Mouse (Mus musculus) fibroblast of lung, adult 2 months (primary cell): Measurements from ENCODE around the gene Spag9.
"Not testable (repeated sequence)": the region's sequence is repeated elsewhere in the genome, so short reads cannot be mapped to it uniquely, and the experiment has no call there.

Experiments used
- DNase-seq: peaks from one replicate; pipeline ENCODE4 v3.0.0-alpha.2; 2011; ENCODE audit warnings: low read depth

Gene Spag9

DNA sequence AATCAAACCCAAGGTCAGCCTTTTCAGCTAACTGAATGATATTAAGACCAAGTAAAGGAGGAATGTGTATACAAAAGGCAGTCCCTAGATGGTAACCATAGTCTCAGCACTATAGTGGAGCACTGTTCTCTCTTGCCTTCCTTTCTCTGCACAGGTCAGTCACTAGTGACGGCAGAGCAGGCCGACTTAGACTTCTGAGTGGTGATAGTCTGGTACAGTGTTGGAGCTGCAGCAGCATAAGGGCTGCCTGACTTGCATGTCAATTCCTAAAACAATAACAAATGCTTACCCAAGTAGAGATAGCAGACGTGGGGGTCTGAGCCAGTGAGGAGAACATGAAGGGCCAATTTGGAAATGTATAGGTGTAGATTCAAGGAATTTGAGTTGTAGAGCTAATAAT lies 58.3 kb downstream of the Spag9 start:
- no peak for DNase-seq

GRCm38 (mm10) chr11:94054901-94055300 lies 59.0 kb downstream of the Spag9 start:
- DNase-seq, result no peak

DNA sequence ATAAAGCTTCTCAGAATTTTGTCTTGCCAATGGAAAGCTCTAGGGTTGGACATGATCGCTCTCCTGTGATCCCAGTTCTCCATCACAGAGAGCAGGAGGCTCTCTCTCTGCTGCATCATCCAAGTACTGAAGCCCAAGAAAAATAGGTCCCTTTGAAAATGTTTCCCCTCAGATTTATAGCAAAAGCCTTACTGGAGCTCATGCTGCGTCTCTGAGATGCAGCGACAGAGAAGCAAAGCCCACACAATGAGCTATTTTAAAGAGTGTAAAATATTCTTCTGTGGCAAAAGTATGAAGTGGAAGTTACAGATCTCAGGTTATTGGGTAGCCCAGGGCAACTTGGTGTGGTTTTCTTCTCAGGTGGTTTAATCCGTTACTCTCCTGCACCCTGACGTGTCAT lies 68.0 kb downstream of the Spag9 start:
- DNase-seq, result no peak

DNA sequence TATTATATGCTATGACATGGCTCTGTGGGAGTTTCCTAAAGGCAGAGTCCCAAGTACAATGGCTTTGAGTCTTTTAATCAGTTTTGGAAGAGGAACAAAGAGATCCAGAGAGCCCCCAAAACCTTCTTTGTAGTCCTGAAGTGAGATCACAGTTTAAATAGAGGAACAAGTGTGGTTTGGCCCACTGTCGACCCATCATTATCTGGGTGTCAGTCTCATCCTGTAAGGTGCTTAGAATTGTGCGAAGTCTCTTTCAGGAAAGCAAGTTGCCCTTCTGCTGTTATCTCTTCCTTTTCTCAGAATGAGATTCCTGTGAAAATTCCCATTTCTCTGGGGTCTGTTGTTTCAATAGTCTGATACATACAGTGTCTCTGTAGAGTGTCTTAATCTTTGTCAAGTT lies 74.6 kb downstream of the Spag9 start:
- no peak for DNase-seq

DNA sequence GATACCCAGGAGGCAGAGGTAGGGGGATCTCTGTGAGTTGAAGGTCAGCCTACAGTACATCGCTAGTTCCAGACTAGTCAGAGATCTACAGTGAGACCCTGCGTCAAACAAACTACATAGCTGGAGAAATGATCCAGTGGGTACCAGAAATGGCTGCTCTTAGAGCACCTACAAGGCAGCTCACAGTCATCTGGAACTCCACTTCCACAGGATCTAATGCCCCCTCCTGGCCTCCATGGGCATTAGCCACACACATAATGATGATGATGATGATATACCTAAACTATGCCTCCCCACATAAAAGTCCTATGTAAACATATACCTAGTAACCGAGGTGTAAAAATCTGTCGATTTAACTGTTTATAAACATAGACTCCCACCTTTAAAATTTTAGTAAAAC lies 77.4 kb downstream of the Spag9 start:
- peak; percentile 1 for DNase-seq

GRCm38 (mm10) chr11:94086966-94087365 lies 91.1 kb downstream of the Spag9 start:
- DNase-seq, result not testable (repeated sequence)

DNA sequence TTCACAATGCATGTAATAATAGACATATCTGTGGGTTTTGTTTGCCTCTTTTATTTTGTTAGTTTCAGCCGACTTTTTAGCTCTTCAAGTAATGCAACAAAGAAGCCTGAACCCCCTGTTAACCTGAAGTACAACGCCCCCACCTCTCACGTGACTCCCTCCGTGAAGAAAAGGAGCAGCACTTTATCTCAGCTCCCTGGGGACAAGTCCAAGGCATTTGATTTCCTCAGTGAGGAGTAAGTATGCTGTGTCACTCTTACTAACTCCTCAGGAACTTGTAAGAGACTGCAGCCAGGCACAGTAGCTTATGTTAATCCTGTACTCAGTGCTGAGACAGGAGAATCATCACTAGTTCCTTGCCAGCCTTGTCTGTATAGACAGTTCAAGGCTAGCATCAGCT lies 94.6 kb downstream of the Spag9 start:
- DNase-seq, result no peak

DNA sequence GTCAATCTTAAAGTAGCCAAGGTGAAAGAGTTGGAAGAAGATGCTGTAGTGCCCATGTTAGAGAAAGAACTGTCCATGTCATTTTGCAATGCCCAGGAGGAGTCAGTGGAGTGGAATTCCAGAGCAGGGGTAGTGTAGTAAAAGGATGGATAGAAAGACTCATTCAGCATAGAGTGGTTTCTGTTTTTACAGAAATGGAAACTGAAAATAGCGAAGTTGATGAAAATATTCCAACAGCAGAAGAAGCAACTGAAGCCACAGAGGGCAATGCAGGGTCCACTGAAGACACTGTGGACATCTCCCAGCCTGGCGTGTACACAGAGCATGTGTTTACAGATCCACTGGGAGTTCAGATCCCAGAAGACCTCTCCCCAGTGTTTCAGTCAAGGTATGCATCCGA lies 101.6 kb downstream of the Spag9 start:
- DNase-seq, result no peak

GRCm38 (mm10) chr11:94098840-94099239 lies 102.9 kb downstream of the Spag9 start:
- DNase-seq, result no peak

DNA sequence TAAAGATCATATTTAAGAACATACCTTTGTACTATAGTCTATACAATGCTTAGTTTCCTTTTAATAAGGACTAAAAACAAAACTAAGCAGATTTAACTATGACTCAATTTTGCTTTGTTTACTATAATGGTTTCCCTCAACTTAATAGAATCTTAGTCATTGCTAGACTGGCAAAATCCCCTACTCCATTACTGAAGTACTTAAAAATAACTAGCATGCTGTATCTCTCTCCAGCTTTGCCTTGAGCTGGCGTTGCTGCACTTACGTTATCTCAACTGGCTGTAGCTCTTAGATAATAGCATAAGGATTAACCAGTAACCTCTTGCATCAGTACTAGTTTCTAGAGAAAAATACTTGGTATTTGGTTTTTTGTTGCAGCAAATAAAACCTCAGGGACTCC lies 117.9 kb downstream of the Spag9 start:
- DNase-seq, result no peak

GRCm38 (mm10) chr11:94115408-94115807 lies 119.5 kb downstream of the Spag9 start:
- no peak for DNase-seq

- no peak for DNase-seq
Observed at GRCm38 (mm10) chr11:94116655-94117054, 120.8 kb downstream of the Spag9 start.

DNA sequence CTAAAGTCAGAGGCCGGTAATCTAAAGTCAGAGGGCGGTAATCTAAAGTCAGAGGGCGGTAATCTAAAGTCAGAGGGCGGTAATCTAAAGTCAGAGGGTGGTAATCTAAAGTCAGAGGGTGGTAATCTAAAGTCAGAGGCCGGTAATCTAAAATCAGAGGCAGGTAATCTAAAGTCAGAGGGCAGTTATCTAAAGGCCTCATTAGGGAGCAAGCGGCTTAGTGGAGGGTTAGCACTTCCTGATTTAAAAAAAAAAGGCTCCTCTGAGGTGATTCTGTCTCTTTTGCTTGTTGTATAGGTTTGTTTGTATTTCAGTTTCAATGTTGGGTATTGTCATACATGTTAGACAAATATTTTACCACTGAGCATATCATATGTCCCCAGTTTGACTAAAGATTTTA lies 121.9 kb downstream of the Spag9 start:
- no peak for DNase-seq

DNA sequence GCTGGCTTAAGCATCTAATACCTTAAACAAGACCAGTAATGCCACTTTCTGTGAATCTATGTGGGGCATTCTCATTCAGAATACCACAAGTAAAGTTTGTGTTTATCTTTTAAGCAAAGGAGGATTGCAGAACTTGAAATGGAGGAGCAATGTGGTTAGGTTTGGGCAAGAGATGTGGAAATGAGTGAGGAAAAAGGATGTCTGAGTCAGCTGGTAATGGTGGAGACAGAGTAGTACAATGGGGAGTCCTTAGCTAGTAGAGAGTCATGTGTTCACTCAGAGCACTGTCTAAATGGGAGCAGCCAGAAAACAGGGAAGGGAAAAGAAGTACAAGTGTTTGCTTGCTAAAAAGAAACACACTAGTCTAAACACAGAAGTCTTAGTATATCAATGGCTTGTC lies 122.7 kb downstream of the Spag9 start:
- DNase-seq, result no peak

- no peak for DNase-seq
Observed at GRCm38 (mm10) chr11:94120690-94121089, 124.8 kb downstream of the Spag9 start.

DNA sequence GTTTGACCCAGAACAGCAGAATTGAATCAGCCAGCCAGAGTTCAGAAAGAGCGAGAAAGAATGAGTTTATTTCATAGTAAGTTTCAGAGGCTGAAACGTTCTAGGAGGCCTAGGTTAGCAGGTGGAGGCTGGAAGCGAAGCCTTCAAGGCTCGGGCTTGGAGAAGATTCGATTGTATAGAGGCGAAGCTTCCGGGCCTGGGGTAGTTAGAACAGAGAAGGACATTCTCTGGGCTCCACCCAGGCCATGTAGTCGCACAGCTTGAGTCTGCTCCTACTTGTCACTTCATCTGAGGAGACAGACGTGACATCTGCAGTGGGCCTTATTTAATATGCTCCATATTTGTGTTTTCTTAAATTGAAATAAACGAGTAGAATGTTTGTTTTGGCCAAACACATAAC lies 125.6 kb downstream of the Spag9 start:
- no peak for DNase-seq

- DNase-seq, result no peak
Observed at GRCm38 (mm10) chr11:94122341-94123030, 126.6 kb downstream of the Spag9 start.

DNA sequence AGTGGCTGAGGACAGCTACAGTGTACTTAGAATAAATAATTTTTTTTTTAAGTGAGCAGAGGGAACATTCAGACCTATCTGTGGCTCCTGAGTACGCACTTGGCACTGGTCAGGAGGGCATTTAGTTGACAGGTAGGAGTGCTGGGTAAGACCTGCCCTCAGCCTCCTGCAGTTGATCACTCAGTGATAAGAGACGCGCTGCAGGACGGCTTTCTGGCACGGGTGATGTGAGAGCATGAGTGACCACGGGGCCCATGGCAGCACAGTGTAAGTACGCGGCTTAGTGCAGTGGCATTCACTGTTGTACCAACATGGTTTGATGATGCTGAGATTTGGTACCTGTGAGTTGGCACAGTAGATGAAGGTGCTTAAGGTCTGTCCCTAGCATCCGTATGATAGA lies 130.8 kb downstream of the Spag9 start:
- DNase-seq, result no peak

DNA sequence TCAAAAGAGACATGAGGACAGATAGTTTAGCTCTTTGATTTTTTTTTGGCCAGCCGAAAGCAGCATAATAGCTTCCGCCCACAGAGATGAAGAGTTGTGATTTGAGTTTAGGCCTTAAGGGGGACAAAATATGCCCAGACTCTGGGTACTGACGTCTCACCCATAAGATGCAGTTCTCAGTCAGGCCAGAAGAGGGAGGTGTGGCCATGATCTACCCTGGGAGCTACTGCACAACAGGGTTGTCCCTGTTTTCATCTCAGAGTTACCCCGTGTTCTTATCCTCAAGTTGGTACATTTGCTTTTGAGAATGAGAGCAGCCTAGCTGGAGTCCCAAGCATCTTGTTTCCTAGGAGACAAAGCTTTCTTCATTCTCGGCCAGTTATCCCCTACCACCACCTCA lies 132.1 kb downstream of the Spag9 start:
- no peak for DNase-seq

DNA sequence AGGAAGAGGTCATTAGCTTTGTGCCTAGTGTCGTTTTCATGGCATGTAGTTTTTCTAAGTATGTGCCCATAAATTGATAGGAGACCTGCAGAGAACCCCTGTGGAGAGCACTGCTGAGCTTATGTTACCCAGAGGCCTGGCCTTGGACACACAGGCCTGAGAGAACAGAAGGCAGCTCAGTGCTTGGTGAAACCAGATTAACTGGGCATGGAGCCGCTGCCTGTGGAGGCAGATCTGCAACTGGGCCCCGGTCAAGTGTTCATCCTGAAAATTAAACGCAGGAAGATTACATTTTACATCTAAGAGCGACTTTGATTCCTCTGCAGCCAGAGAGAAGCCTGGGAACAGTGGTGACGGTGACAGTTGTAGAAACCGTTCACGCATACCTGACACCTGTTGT lies 132.6 kb downstream of the Spag9 start:
- no peak for DNase-seq

GRCm38 (mm10) chr11:94129261-94130059 lies 133.6 kb downstream of the Spag9 start:
- DNase-seq, result no peak

DNA sequence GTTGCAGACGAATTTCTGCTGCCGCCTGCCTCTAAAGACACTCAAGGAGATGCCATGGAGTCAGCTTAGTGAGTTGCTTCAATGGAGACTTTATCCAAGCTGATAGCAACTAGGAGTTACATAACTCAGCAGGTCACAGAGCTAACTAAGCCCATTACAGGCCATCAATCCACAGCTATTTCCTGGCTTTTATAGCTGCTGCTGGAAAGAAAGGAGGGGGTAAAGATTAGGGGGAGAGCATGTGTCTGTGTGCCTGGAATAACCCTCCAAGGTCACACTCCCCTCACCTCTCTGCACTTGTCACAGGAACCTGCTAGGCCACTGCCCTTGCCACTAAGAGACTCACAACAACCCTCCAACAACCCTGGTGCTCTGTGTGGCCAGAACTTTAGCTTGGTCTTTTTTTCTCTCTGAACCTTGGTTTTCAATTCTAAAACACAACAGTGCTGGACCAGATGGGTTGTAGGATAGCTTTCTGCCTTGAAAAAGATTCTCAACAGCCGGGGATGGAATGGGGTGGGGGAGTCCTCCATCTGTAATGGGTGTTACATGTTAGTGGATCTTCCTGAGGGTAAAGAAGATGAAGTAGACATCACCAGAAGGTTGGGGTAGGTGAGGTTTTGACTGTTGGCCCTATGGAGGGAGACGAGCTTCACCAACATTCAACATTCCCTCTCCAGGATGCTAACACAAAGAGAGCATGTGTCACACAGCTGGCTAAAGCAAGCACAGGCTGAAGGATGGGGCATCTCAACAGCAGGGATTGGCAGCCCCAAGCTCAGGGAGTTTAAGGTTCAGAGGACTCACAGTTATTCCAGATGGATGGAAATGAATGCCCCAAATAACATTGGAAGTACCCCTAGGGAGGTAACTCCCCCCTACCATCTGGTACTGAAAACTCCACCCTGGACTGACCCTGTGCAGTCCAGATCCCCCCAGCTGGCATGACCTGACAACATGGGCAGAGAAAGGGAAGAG lies 134.5 kb downstream of the Spag9 start:
- no peak for DNase-seq
